Mouse (Mus musculus): ENCODE data around the gene Gpr1.

DNA sequence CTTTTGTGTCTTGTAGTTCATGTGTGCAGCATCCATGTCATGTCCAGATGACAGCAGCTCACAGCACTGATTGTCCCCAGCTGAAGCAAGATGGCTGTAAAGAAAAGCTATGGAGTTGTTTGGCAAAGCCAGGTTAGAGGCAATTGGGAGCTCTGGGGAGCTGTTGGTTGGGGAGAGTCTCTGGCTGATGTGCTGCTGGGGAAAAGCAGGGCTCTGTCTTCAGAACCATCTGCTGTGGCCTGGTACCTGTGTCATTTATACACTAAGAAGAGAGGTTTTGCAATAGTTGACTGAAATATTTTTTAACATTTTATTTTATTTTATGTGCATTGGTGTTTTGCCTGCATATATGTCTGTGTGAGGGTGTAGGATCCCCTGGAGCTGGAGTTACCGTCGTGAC lies 44.2 kb upstream of the Gpr1 start:
- TF ChIP-seq CTCF (IDR thresholded peaks at IDR 0.05; ENCODE audit: low read depth) (no peak), EP300 (IDR thresholded peaks at IDR 0.05; ENCODE audit: low read depth) (no peak)

Measured in liver, postnatal 0 days (tissue).